Mouse (Mus musculus) MEL (cell line): Measurements from ENCODE around the gene Tsg101. TPM values are rescaled to one million over a fixed set of nuclear protein-coding genes. Genes with fewer than 3 reads are reported as not detected.
A peak's percentile ranks its signal among the peaks of the same experiment; 100 is the strongest.

Experiments
- DNase-seq: peaks from one replicate; pipeline ENCODE4 v3.0.0; 2011; ENCODE audit warnings: low read depth, low spot score
- H3K27ac ChIP-seq: 2 replicates; pipeline ENCODE4 v1.5.1; 2012; ENCODE audit warnings: low read depth, mild to moderate bottlenecking, control low read depth, low read length, moderate library complexity; ENCODE audit not compliant: control insufficient read depth
- H3K27me3 ChIP-seq, 2 experiments: fragments of 150-350 bp in 1 of 2; sonication (generic) in 1 of 2; 2 replicates each; pipeline ENCODE4 v1.6.1; 2012; ENCODE audit warnings: low read length in 2 of 2, mild to moderate bottlenecking in 2 of 2, improper control_type of control experiment in 1 of 2, moderate library complexity in 1 of 2; ENCODE audit not compliant: insufficient read depth in 2 of 2, control insufficient read depth in 1 of 2
- H3K36me3 ChIP-seq, 2 experiments: 2 replicates each; pipeline ENCODE4 v1.6.1; 2012 to 2014; ENCODE audit warnings: low read length in 2 of 2, improper control_type of control experiment in 1 of 2, inconsistent platforms in 1 of 2, mild to moderate bottlenecking in 1 of 2; ENCODE audit not compliant: insufficient read depth in 2 of 2, control insufficient read depth in 1 of 2
- H3K4me1 ChIP-seq, 2 experiments: fragments of 150-350 bp in 1 of 2; sonication (generic) in 1 of 2; 2 replicates each; pipeline ENCODE4 v1.6.1; 2012; ENCODE audit warnings: low read length in 2 of 2, improper control_type of control experiment in 1 of 2, mild to moderate bottlenecking in 1 of 2; ENCODE audit not compliant: insufficient read depth in 2 of 2, control insufficient read depth in 1 of 2
- H3K4me3 ChIP-seq, 2 experiments: fragments of 150-350 bp in 1 of 2; sonication (generic) in 1 of 2; 2 replicates each; pipeline ENCODE4 v1.5.1; 2012; ENCODE audit warnings: low read depth in 2 of 2, low read length in 2 of 2, mild to moderate bottlenecking in 2 of 2, moderate library complexity in 2 of 2, control low read depth in 1 of 2, improper control_type of control experiment in 1 of 2; ENCODE audit not compliant: control insufficient read depth in 1 of 2, insufficient read depth in 1 of 2
- H3K79me2 ChIP-seq: 2 replicates; pipeline ENCODE4 v1.6.1; 2012; ENCODE audit warnings: mild to moderate bottlenecking, low read length, moderate library complexity; ENCODE audit not compliant: control insufficient read depth, poor library complexity, insufficient read depth
- H3K9ac ChIP-seq: 2 replicates; pipeline ENCODE4 v1.6.1; 2012; ENCODE audit warnings: low read depth, mild to moderate bottlenecking, control low read depth, low read length, moderate library complexity; ENCODE audit not compliant: control insufficient read depth, poor library complexity, severe bottlenecking
- H3K9me3 ChIP-seq: fragments of 150-350 bp; sonication (generic); replicated peaks from 2 replicates; pipeline ENCODE4 v1.6.1; 2012; ENCODE audit warnings: mild to moderate bottlenecking, low read length, improper control_type of control experiment, moderate library complexity; ENCODE audit not compliant: insufficient read depth
- CHD2 ChIP-seq: IDR thresholded peaks from 2 replicates; pipeline ENCODE4 v1.6.1; 2011; ENCODE audit warnings: low read length, improper control_type of control experiment
- CTCF ChIP-seq, 3 experiments: IDR thresholded peaks in 2 of 3; conservative IDR thresholded peaks in 1 of 3; 2 replicates each; pipeline ENCODE4 v1.5.1; 2011 to 2012; ENCODE audit warnings: low read length in 3 of 3, low read depth in 2 of 3, mild to moderate bottlenecking in 2 of 3, improper control_type of control experiment in 1 of 3, inconsistent platforms in 1 of 3, mixed read lengths in 1 of 3, moderate library complexity in 1 of 3; ENCODE audit not compliant: control insufficient read depth in 1 of 3, insufficient read depth in 1 of 3, poor library complexity in 1 of 3, severe bottlenecking in 1 of 3
- ELF1 ChIP-seq: IDR thresholded peaks from 2 replicates; pipeline ENCODE4 v1.6.1; 2014; ENCODE audit warnings: low read depth, mild to moderate bottlenecking, inconsistent platforms, low read length, improper control_type of control experiment, moderate library complexity
- EP300 ChIP-seq, 2 experiments: IDR thresholded peaks; 2 replicates each; pipeline ENCODE4 v1.6.1; 2011; ENCODE audit warnings: improper control_type of control experiment in 2 of 2, low read length in 2 of 2, low read depth in 1 of 2, mild to moderate bottlenecking in 1 of 2
- GABPA ChIP-seq: IDR thresholded peaks from 2 replicates; pipeline ENCODE4 v1.6.1; 2012; ENCODE audit warnings: low read depth, mild to moderate bottlenecking, inconsistent platforms, low read length, improper control_type of control experiment, moderate library complexity
- GATA1 ChIP-seq: IDR thresholded peaks from 2 replicates; pipeline ENCODE4 v1.6.1; 2011; ENCODE audit warnings: low read depth, low read length, improper control_type of control experiment
- HCFC1 ChIP-seq: IDR thresholded peaks from 2 replicates; pipeline ENCODE4 v1.6.1; 2012; ENCODE audit warnings: low read depth, mild to moderate bottlenecking, inconsistent platforms, low read length, improper control_type of control experiment, moderate library complexity
- JUND ChIP-seq: IDR thresholded peaks from 2 replicates; pipeline ENCODE4 v1.6.1; 2011; ENCODE audit warnings: low read depth, mild to moderate bottlenecking, improper control_type of control experiment, low read length
- KAT2A ChIP-seq: conservative IDR thresholded peaks from 2 replicates; pipeline ENCODE4 v1.6.1; 2012; ENCODE audit warnings: low read depth, low read length, improper control_type of control experiment, inconsistent platforms
- MAX ChIP-seq: IDR thresholded peaks from 2 replicates; pipeline ENCODE4 v1.6.1; 2011; ENCODE audit warnings: low read length, improper control_type of control experiment
- MAZ ChIP-seq: IDR thresholded peaks from 2 replicates; pipeline ENCODE4 v1.6.1; 2012; ENCODE audit warnings: low read depth, mild to moderate bottlenecking, inconsistent platforms, low read length, improper control_type of control experiment
- MEF2A ChIP-seq: IDR thresholded peaks from 2 replicates; pipeline ENCODE4 v1.6.1; 2014; ENCODE audit warnings: low read depth, mild to moderate bottlenecking, inconsistent platforms, low read length, improper control_type of control experiment; ENCODE audit not compliant: poor library complexity, insufficient replicate concordance, severe bottlenecking; ENCODE audit errors: extremely low read depth
- MYB ChIP-seq: IDR thresholded peaks from 2 replicates; pipeline ENCODE4 v1.6.1; 2011; ENCODE audit warnings: mild to moderate bottlenecking, low read depth, low read length, improper control_type of control experiment
- NELFE ChIP-seq: IDR thresholded peaks from 2 replicates; pipeline ENCODE4 v1.6.1; 2011; ENCODE audit warnings: low read depth, low read length, improper control_type of control experiment
- POLR2A ChIP-seq, 2 experiments: IDR thresholded peaks; 2 replicates each; pipeline ENCODE4 v1.6.1; 2011 to 2012; ENCODE audit warnings: low read length in 2 of 2, mild to moderate bottlenecking in 2 of 2, control low read depth in 1 of 2, improper control_type of control experiment in 1 of 2, low read depth in 1 of 2, moderate library complexity in 1 of 2; ENCODE audit not compliant: control insufficient read depth in 1 of 2, insufficient read depth in 1 of 2, poor library complexity in 1 of 2
- POLR2AphosphoS2 ChIP-seq: IDR thresholded peaks from 2 replicates; pipeline ENCODE4 v1.6.1; 2011; ENCODE audit warnings: low read length, improper control_type of control experiment
- RAD21 ChIP-seq: IDR thresholded peaks from 2 replicates; pipeline ENCODE4 v1.6.1; 2011; ENCODE audit warnings: mild to moderate bottlenecking, low read depth, low read length, improper control_type of control experiment
- RCOR1 ChIP-seq: IDR thresholded peaks from 2 replicates; pipeline ENCODE4 v1.6.1; 2012; ENCODE audit warnings: low read depth, mild to moderate bottlenecking, inconsistent platforms, low read length, improper control_type of control experiment
- SIN3A ChIP-seq: IDR thresholded peaks from 2 replicates; pipeline ENCODE4 v1.6.1; 2012; ENCODE audit warnings: low read length, improper control_type of control experiment, inconsistent platforms
- SMC3 ChIP-seq: IDR thresholded peaks from 2 replicates; pipeline ENCODE4 v1.6.1; 2011; ENCODE audit warnings: low read depth, low read length, improper control_type of control experiment
- TAL1 ChIP-seq: IDR thresholded peaks from 2 replicates; pipeline ENCODE4 v1.6.1; 2012; ENCODE audit warnings: mild to moderate bottlenecking, inconsistent platforms, low read length, moderate library complexity, mixed read lengths
- TBP ChIP-seq: IDR thresholded peaks from 2 replicates; pipeline ENCODE4 v1.8.0; 2011; ENCODE audit warnings: low read depth, low read length, improper control_type of control experiment
- TCF12 ChIP-seq: IDR thresholded peaks from 2 replicates; pipeline ENCODE4 v1.6.1; 2014; ENCODE audit warnings: low read depth, mild to moderate bottlenecking, inconsistent platforms, low read length, improper control_type of control experiment, moderate library complexity
- USF1 ChIP-seq: IDR thresholded peaks from 2 replicates; pipeline ENCODE4 v1.6.1; 2014; ENCODE audit warnings: low read depth, mild to moderate bottlenecking, inconsistent platforms, low read length, improper control_type of control experiment, moderate library complexity
- USF2 ChIP-seq, 2 experiments: IDR thresholded peaks; 2 replicates each; pipeline ENCODE4 v1.6.1; 2011 to 2012; ENCODE audit warnings: improper control_type of control experiment in 2 of 2, low read length in 2 of 2, borderline replicate concordance in 1 of 2, inconsistent platforms in 1 of 2, low read depth in 1 of 2, mild to moderate bottlenecking in 1 of 2; ENCODE audit not compliant: insufficient read depth in 1 of 2
- ZNF384 ChIP-seq: IDR thresholded peaks from 2 replicates; pipeline ENCODE4 v1.6.1; 2012; ENCODE audit warnings: low read depth, mild to moderate bottlenecking, inconsistent platforms, low read length, improper control_type of control experiment
- polyA plus RNA-seq, 2 experiments: library from polyadenylated mRNA; stranded (reverse) in 1 of 2; unstranded in 1 of 2; fragments of >175 nt in 1 of 2; fragments of >200 nt in 1 of 2; gene quantifications; 2 replicates each; pipeline versions ENCODE4 v1.2.1 to v1.2.4; 2012; ENCODE audit warnings: low replicate concordance in 2 of 2, low read depth in 1 of 2; ENCODE audit not compliant: insufficient read length in 2 of 2, insufficient read depth in 1 of 2, missing spikeins in 1 of 2
- total RNA-seq: library from RNA; depleted of rRNA; stranded (reverse); fragments of 300-350 nt; gene quantifications from 2 replicates; pipeline ENCODE4 v1.2.3, GENCODE M21; 2012

Gene Tsg101
- total and polyA plus RNA-seq, 3 experiments = 25.3 to 88.9 TPM; not detected in 1

- peak; percentile 60 for DNase-seq
- TF ChIP-seq MEF2A = no peak
- peak; percentile 89 for TF ChIP-seq ZNF384
- TF ChIP-seq TAL1 = no peak
- no peak for TF ChIP-seq RAD21
- Histone ChIP-seq H3K27me3 (no peaks in the 10 kb centered on the region), H3K4me3 (no peak overlapping the region), H3K79me2 (no peaks in the 10 kb centered on the region), H3K9ac (no peak overlapping the region), H3K9me3 (no peaks in the 10 kb centered on the region), H3K4me1 (peaks cover 16 to 41% of the 10 kb centered on the region in 2 experiments), H3K36me3 (peaks cover 0 to 23% of the 10 kb centered on the region in 2 experiments; a peak in 2 of 4 replicates), H3K27ac (no peak overlapping the region)
Measured at GRCm38 (mm10) chr7:46880992-46881391, 38.8 kb downstream of the Tsg101 start.

GRCm38 (mm10) chr7:46879851-46880250 is 39.9 kb downstream of the Tsg101 start:
- Histone ChIP-seq H3K27me3 (no peaks in the 10 kb centered on the region), H3K9ac (no peak overlapping the region), H3K79me2 (no peaks in the 10 kb centered on the region), H3K9me3 (no peaks in the 10 kb centered on the region), H3K27ac (no peak overlapping the region), H3K36me3 (peaks cover 0 to 23% of the 10 kb centered on the region in 2 experiments; a peak in 2 of 4 replicates), H3K4me1 (peaks cover 16 to 37% of the 10 kb centered on the region in 2 experiments), H3K4me3 (no peak overlapping the region)
- TF ChIP-seq USF2 (IDR thresholded peaks at IDR 0.05; ENCODE audit: borderline replicate concordance in 1 of 2, insufficient read depth in 1 of 2, low read depth in 1 of 2, low read length in 2 of 2) = no peak
- no peak for TF ChIP-seq TCF12
- no peak for TF ChIP-seq NELFE
- no peak for TF ChIP-seq SIN3A
- TF ChIP-seq GABPA = no peak
- no peak for TF ChIP-seq HCFC1
- no peak for TF ChIP-seq POLR2A (IDR thresholded peaks at IDR 0.05; ENCODE audit: control insufficient read depth in 1 of 2, insufficient read depth in 1 of 2, low read depth in 1 of 2, low read length in 2 of 2, poor library complexity in 1 of 2)
- no peak for TF ChIP-seq ELF1
- peak; percentile 52 for DNase-seq

GRCm38 (mm10) chr7:46877255-46877654 is 42.5 kb downstream of the Tsg101 start:
- Histone ChIP-seq H3K9me3 (no peaks in the 10 kb centered on the region), H3K27me3 (no peaks in the 10 kb centered on the region), H3K4me3 (no peak overlapping the region), H3K36me3 (peaks cover 0 to 7% of the 10 kb centered on the region in 2 experiments; a peak in 2 of 4 replicates), H3K79me2 (no peaks in the 10 kb centered on the region), H3K9ac (no peak overlapping the region), H3K4me1 (peaks cover 9 to 17% of the 10 kb centered on the region in 2 experiments; a peak in 3 of 4 replicates), H3K27ac (no peak overlapping the region)
- TF ChIP-seq MYB (no peak), NELFE (no peak), SMC3 (no peak), USF1 (no peak), CTCF (IDR thresholded peaks at IDR 0.05 in 2 of 3, conservative IDR thresholded peaks at IDR 0.05 in 1 of 3; ENCODE audit: control insufficient read depth in 1 of 3, insufficient read depth in 1 of 3, low read depth in 2 of 3, low read length in 3 of 3, poor library complexity in 1 of 3, severe bottlenecking in 1 of 3) (no peak), GATA1 (peak; percentile 42; the same call in 1 of the 2 replicates), MAZ (no peak), TBP (no peak), MAX (no peak), JUND (no peak), TAL1 (0 out of 2 replicates have a peak, but pooled peaks have one; percentile 32), KAT2A (no peak), RCOR1 (no peak), CHD2 (no peak), USF2 (IDR thresholded peaks at IDR 0.05; ENCODE audit: borderline replicate concordance in 1 of 2, insufficient read depth in 1 of 2, low read depth in 1 of 2, low read length in 2 of 2) (no peak), EP300 (IDR thresholded peaks at IDR 0.05; ENCODE audit: low read depth in 1 of 2, low read length in 2 of 2) (peak; percentile 48 to 65), POLR2AphosphoS2 (no peak)
- DNase-seq = no peak
